Mouse (Mus musculus): ENCODE data around the gene Lrsam1. TPM values are rescaled to one million over a fixed set of nuclear protein-coding genes. Genes with fewer than 3 reads are reported as not detected.

The Lrsam1 gene
- polyA plus RNA-seq, 1 experiment, result 15.9 TPM

DNA sequence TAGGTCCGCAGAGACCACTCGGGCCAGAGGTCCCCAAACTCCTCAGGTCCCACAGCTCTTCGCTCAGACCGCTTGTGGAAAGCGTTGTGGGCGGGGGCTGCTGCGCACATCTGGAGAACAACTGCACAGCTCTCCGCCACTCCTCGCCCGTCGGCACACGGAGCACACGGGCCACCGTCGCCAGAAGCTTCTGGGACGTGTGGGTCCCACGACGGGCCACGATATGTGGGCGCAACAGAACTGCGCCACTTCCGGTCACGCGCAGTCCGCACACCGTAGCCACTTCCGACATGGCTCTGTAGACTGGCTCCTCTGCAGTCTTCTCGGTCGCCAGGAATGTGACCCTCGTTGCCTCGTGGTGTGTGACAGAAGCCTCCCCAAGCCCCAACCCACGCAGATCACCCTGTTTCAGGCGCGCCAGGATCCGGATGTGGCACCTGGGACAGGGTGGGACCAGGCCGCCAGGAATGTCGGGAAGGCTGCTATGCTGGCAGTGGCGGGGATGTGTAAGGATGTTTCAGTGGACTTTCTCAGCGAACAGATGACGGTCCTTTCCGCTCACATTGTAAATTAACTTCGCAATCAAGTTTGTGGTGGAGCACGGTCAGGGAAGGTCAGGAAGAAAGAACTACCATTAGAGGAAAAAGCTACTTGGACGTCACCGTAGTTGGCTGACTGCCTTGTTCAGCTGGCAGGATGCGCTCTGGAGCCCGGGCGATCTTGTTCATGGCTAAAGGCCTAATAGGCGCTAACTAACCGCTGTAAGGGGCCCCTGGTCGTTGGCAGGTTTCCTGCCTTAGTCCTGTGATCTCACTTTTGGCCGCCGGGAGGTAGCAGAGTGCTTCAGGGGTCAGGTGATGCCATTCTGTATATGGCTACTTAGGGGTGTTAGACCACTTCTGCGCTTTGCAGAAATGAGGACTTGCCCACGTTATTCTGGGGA is 5.5 kb upstream of the Lrsam1 start:
- DNase-seq (ENCODE audit: low spot score), result peak; percentile 78

DNA sequence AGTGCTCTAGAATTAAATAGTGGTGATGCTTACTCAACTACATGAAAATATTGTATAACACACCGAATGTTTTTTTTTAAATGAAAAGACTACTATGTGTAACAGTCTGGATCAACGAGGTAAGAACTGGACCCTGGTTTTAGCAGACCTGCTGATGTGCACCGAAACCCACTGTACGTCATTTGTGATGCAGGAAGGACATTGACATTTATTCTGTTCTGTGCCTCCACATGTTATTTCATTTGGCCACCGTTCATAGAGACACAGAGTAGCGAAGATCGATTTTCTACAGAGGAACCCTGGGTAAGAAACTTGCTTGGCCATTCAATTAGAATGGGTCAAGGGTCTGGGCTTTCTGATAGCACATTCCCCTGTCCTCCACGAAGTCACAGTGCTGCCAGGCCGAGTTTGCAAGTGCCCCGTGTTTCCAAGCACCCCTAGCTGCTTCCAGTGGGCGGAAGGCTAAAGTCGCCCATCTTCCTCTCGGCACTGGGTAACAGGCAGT is 4.8 kb upstream of the Lrsam1 start:
- no peak for DNase-seq (ENCODE audit: low spot score)

DNA sequence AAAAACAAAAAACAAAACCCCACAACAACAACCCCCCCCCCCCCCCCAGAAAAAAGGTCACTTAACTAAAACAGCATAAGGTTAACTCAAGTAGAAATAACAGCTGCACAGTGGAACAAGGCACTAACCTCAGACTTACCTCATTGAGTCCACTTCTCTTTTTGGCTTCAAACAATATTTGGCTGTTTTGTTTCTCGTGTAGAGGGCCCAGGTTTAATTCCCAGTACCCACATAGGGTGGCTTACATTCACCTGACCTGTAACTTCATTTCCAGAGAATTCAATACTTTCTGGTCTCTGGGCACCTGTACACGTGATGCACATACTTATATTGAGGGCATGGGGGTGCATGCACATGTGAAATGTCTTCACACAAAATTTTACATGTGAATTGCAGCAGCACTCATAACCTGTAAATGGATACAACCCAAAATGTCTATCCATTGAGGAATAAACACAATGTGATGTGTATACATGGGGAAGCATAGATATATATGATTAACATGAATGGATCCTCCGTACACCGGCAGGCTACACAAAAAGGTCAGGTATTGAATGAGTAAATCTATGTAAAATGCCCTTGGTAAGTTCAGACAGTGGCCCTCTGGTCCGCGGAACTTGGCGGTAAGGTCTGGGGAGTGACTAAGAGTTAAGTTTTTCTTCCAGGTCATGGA is 4.2 kb upstream of the Lrsam1 start:
- no peak for DNase-seq (ENCODE audit: low spot score)

DNA sequence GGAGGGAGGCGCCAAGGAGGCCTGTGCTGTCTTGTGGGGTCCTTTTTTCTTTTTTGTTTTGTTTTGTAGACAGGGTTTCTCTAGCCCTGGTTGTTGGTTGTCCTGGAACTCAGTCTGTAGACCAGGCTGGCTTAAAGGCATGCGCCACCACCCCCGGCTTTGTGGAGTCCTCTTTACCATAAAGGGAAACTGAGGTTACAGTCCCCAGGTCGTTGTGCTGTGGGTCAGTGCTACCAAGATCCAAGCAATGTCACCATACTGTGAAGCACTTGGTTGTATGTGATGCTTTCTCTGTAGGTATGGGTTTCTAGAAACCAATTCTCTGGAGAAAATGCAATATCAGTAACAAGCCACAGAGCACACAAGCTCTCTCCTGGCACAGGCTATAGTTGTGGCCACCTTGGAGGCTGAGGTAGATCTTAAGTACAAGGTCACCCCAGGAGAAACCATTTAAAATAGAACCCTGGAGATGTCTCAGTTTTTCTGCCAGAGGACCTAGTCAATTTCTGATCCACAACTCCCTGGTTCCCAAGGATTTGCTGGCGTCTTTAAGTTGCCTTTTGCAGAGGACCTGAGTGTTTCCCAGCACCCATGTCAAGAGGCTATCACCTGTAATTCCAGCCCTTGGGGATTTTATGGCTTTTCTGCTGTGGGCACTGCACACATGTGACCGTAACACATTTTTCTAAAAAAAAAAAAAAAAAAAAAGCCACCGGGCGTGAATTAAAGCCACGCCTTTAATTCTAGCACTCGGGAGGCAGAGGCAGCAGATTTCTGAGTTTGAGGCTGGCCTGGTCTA is 3.4 kb upstream of the Lrsam1 start:
- DNase-seq (ENCODE audit: low spot score), result no peak

DNA sequence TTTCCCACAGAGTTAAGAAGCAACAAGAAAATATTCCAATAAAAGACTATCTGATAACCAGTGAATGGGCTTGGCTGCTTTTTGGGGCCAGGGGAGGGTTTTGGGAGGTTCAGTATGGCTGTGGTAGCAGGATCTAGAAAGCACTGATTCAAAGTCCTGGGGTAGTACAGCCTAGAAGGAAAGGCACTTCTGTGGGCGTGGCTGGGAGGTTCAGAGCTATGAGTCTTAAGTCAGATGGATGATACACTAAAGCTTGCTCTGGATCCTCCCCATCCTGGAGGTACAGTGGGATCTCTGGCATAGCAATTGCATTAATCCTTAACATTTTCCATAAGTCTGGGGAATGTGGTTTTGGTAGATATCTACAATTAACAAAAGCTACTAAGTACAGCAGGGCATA is 2.6 kb upstream of the Lrsam1 start:
- no peak for DNase-seq (ENCODE audit: low spot score)

DNA sequence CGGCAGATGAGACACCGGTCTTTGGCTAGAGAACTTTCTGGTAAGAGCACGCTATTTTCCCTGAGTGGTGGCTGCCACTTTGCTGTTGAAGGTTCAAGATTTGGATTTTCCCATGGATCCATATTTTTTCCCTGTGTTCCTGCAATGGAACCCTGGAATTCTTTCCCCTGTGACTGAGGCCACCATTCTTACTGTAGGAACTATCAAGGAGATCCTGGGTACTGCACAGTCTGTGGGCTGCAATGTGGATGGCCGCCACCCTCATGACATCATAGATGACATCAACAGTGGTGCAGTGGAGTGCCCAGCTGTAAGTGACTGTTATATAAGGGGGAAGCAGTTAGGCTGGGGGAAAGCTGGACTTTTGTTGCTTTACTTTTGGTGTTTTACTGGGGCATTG is 2.1 kb upstream of the Lrsam1 start:
- DNase-seq (ENCODE audit: low spot score), result no peak

DNA sequence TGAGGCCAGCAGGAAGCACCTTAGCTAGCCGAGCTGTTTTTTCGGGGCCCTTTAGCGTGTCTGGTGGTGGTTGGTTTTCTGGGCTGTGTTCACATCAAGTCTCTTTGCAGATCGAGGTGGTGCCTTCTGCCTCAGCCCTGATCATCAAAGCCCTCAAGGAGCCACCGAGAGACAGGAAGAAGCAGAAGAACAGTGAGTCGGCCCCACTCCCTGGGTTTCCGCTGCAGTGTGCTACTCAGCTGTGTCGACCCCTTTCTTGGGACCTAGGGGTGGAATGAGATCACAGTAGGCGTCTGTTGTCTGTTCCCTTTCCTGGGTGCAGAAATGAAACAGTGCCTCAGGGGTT is 1.4 kb upstream of the Lrsam1 start:
- no peak for DNase-seq (ENCODE audit: low spot score)

DNA sequence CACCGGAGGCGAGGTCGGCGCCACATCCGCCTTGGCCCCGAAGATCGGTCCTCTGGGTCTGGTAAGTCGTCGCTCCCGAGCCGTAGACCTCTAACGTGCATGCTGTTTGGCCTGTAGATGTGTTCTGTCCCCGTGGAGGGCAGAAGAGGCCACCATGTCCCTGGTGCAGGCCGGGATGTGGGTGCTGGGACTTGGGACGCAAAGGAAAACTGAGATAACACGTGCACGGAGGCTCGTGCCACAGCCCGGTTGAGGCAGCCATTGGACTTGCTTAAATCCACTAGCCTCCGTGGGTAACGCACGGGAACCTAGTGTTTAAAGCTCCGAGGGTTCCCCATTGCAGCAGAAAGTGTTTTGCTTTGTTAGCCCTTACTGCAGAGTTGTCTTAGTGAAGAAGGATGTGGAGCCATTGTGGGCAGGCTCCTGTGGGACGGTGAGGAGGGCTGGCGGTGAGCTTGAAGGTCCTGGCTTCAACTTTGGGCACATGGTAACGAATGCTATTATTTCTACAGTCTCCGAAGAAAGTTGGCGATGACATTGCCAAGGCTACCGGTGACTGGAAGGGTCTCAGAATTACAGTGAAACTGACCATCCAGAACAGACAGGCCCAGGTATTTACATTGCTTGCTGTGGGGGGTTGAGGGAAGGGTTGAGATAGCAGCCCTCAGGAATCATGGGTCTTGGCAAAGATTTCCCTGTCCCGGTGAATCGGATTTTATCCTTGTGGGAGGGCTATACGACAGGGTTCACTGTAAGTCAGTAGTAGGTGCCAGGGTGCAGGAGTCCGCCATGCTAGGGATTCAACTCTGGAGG is 854 bp upstream of the Lrsam1 start:
- no peak for DNase-seq (ENCODE audit: low spot score)

DNA sequence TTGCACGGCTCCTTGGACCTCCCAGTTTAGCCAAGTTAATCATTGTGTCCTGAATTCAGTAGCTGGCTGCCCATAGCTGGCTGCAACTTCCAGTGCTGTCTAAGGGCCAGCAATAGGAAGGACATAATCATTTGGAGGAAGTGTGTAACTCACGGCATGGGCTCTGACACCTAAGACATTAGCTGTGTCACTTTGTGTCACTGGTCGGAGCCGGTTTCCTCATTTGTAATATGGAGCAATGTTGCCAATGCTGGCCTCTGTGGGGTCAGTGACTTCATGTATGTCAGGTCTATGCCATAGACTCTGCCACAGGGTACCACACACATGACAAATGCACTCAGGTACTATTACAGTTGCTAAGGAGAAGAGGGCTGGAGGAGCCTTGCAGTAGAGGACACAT is 1.1 kb downstream of the Lrsam1 start:
- no peak for DNase-seq (ENCODE audit: low spot score)

DNA sequence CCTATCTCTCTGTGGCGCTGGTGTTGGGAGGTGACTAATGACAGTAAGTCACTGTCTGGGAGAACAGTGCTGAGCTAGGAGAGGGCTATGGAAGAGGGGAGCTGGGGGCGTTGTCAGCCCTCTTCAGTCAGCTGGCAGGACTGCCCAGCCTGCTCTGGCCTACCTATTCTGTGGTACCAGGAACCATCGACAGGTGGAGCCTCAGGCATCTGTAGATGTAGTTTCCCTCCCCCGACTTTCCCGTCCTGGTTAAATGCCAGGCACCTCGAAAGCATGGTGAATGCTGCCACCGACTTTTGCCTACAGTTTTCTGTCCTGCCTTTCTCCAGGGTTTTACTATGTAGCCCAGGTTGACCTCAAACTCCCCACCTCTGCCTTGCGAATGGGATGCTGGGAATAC is 4.1 kb downstream of the Lrsam1 start:
- DNase-seq (ENCODE audit: low spot score), result no peak

DNA sequence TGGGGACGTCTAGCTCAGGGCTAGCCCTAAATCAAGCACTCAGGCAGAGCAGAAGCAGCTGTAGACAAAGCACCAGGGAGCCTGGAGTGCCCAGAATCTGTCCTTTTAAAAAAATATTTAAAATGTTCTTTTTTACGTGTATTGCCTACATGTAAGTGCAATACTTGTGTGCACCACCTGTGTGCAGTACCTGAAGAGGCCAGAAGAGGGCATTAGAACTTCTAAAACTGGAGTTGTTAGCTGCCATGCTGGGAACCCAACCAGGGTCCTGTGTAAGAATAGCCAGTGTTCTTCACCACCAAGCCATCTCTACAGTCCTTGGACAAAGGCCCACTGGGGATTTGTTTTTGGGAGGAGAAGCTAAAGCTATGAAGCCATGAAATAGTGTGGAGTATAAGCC is 6.8 kb downstream of the Lrsam1 start:
- no peak for DNase-seq (ENCODE audit: low spot score)

DNA sequence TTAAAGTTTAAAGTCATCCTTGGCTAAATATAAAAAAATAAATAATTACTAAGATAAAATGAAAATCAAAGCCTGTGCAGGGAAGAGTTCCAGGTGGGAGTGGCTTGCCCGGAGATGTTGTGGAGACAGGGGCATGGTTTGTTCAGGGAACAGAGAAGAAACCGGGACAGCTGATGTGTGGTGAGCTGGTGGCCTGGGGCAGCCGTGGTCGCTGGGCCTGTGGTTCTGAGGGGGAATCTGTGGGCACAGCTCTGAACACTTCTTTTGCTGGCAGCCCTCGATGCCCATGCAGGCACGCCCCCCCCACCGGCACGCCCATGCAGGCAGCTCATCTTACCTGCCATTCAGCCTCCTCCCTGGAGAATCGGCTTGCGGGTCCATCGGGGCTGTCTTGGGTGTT is 14.0 kb downstream of the Lrsam1 start:
- no peak for DNase-seq (ENCODE audit: low spot score)

DNA sequence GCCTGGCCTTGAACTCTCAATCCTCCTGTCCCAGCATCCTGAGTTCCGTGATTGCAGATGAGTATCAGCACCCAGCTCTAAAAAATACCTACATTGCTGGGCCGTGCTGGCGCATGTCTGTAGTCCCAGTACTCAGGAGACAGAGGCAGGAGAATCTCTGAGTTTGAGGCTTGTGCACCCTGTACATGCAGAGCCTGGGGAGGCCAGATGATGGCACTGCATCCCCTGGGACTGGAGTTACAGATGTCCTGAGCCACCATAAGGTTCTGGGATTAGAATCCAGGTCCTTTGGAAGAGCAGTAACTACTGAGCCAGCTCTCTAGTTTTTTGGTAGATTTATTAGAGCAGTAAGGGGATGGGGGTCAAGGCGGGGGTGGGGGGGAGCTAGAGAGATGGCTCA is 20.9 kb downstream of the Lrsam1 start:
- DNase-seq (ENCODE audit: low spot score), result no peak

DNA sequence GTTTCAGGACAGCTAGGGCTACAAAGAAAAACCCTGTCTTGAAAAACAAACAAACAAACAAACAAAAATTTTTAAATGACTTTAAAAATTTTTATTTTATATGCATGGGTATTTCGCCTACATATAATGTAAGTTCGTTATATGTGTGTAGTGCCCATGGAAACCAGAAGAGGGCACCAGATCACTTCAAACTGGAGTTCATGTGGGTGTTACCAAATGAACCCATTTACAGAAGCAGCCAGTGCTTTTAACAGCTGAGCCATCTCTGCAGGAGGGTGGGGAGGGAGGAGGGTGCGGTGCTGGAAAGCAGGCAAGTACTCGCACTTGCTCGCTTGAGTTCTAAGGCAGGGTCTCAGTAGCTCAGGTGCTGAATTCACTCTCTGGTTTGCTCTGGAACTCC is 22.0 kb downstream of the Lrsam1 start:
- DNase-seq (ENCODE audit: low spot score), result no peak

DNA sequence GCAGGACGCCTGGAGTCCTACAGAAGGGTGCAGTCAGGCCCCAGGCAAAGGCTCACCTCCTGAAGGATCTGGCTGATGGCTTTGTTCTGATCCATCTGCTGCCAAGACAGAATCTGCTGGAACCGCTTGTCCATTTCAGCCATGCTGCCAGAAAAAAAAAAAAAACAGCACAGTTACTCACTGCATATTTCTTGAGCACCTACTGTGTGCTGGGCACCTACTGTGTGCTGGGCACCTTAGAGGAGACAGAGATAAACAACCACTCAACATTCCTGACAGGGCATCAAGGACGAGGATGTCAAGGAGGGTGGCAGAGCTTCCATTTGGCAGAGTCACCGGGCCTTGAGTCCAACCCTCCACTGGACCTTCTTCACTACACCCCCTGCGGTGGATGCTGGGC is 22.7 kb downstream of the Lrsam1 start:
- DNase-seq (ENCODE audit: low spot score), result no peak

DNA sequence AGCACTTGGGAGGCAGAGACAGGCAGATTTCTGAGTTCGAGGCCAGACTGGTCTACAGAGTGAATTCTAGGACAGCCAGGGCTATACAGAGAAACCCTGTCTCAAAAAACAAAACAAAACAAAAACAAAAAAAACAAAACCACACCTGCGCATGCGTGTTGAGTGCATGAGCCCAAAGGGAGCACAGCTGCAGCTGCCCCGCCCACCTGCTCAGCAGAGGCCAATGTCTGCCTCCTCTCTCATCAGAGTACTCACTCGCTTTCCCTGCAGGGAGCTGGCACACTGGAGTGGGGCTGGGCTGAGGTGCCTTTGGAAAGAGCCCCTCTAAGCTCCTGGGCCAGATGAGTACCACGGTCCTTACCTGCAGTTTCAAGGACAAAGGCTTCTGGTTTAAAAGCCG is 29.7 kb downstream of the Lrsam1 start:
- DNase-seq (ENCODE audit: low spot score), result no peak

DNA sequence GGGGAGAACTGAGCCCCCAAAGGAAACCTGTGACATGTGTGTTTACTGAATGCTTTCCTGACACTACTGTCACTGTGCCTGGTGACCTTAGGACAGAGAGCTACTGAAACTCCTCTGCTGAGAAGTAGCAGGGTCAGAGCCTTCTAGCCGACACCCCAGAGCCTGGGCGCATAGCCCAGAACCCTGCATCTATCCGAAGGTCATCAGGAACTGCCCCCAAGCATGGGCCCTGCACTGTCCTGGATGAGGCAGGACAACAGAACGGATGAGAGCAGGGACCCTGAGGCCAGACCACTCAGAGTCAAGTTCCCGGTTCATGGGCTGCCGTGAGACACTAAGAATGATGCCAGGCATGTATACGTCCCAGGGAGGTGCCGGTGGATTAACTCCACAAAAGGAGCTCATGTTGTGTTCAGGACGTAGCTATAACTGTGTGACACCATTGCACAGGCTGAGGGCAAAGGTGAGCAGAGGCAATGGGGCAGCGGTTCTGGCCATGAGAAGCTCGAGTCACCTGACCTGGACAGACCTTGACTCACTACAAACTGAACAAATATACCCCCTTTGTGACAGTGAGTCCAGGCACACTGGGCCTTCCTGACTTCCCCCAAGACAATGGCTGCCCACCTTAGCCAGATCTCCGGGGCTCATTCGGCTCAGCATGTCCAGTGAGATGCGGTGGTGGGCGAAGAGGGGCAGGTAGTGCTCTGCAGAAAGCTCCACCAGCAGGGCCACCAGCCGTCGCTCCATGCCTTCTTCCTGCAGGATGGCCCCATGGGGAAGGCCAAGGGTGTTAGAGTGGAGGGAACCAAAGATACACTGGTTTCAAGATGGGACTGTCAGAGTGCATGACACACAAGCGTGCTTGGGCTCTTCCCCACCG is 32.2 kb downstream of the Lrsam1 start:
- DNase-seq (ENCODE audit: low spot score), result no peak

DNA sequence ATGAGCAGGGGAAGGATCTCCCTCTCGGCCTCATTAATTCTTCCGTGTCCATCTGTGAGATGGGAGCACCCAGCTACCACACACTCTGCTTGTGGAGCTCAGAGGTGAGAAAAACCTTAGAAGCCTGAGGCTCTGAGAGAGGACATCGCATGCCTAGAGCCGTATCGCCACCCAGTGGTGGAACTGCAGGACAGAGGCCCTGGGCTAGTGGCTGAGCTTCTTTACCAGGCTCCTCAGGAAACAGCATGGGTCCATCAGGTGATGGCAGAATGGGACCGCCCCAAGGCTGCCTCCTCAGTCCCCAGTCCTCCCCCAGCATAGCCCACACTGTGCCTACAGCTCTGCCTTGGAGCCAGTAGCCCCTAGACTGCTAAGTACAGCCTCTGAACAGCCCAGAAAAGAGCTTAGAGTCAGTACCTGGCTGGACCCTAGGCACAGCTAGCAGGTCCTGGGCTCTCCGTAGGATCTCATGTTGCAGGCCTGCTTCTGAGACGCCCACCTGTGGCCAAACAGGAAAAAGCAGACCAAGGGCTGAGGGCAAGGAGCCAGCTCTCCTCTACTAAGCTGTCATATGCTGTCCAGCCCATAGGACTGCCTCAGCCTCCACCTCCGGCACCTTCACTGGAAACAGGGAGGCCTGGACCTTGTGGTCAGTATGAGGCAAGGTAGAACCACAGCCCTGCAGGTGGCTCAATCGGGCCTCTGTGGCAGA is 33.0 kb downstream of the Lrsam1 start:
- DNase-seq (ENCODE audit: low spot score), result no peak

DNA sequence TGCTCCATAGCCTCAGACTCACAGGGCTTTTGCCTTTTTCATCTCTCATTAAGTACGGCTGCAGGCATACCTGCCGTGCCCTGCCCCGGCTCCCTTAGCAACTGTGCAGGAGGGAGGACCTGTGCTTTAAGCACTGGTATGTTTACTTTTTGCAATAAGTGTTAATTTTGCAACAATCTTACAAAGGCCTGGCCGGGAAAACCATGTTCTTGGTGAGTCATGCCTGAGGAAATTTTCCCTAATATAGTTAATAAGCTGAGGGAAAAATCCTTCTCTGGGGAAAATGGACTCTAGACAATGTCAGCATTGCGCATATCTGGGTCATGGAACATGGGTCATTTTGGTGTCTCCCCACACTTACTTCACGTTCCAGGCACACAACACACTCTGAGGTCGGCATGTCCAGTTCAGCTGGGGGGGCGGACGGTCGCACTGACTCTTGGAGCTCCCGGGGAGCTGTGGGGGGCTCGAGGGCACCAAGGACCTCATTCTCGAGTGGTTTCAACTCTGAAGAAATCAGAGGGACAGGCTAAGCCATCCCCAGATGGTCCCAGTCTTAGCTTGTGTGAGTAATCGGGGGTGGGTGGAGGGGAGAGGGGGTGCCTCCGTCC is 33.7 kb downstream of the Lrsam1 start:
- no peak for DNase-seq (ENCODE audit: low spot score)
